ENCODE assay signal across 20 mouse cellular contexts in the genomic region with DNA sequence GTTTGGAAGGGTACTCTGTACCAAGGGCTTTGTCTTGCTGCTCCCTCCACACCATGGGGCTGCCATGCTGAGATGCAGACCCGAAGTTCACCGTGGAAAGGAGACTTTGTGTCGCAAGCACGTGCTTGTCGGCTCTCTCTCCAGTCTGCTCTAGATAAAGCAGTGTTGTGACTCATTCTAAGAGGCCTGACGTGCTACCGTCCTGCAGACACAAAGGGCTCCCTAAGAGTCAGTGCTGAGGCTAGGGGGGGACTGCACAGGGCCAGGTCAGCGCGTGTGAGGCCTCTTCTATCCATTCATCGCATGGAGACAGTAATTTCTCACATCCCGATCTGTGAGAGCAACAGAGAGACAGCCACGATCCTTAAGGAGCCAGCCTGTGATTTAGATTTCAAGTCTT.
DNase-seq lines count a peak whose midpoint lies in the region; ATAC-seq lines count a peak whose summit lies in the region.
"Had no signal": no experiment of that assay in that cellular context is flagged by ENCODE, and none has a peak within 500 bp of the region (broad histone marks: within the 10 kb centered on the region; RNA-seq: fewer than 3 reads in every experiment).

No protein-coding gene starts in this region.

- no peak overlapping the region for H3K4me2 ChIP-seq in forebrain, embryonic 14.5 days (ENCODE audit: low read length)
- H3K4me2 ChIP-seq in hindbrain, embryonic 14.5 days (replicated peaks): no peak overlapping the region
- no peak overlapping the region for H3K4me2 ChIP-seq in neural tube, embryonic 11.5 days (ENCODE audit: low read depth)
- H3K4me2 ChIP-seq in neural tube, embryonic 15.5 days: no peak overlapping the region
- H3K4me2 ChIP-seq: liver, embryonic 13.5 days had no signal

- H3K9ac ChIP-seq in forebrain, embryonic 14.5 days (ENCODE audit: low read length): no peak overlapping the region
- H3K9ac ChIP-seq in hindbrain, embryonic 14.5 days: no peak overlapping the region
- H3K9ac ChIP-seq in neural tube, embryonic 11.5 days (ENCODE audit: low read length): no peak overlapping the region
- H3K9ac ChIP-seq in neural tube, embryonic 15.5 days (replicated peaks): no peak overlapping the region
- H3K9ac ChIP-seq: forebrain, postnatal 0 days; liver, embryonic 13.5 days had no signal

- H3K27ac ChIP-seq in forebrain, embryonic 10.5 days: peak overlapping the region; percentile 72
- H3K27ac ChIP-seq in forebrain, embryonic 14.5 days (ENCODE audit: low read depth, low read length): no peak overlapping the region
- peak overlapping the region; percentile 76 for H3K27ac ChIP-seq in hindbrain, embryonic 10.5 days
- H3K27ac ChIP-seq in hindbrain, embryonic 14.5 days: no peak overlapping the region
- no peak overlapping the region for H3K27ac ChIP-seq in neural tube, embryonic 11.5 days (ENCODE audit: low read depth, low read length)
- H3K27ac ChIP-seq in neural tube, embryonic 15.5 days (replicated peaks): no peak overlapping the region
- H3K27ac ChIP-seq: liver, embryonic 13.5 days had no signal

- no peak for DNase-seq in forebrain, embryonic 10.5 days (ENCODE audit: extremely low spot score, low spot score)
- no peak for DNase-seq in forebrain, embryonic 14.5 days (ENCODE audit: low spot score)
- peak; percentile 20 for DNase-seq in hindbrain, embryonic 10.5 days (ENCODE audit: low spot score)
- DNase-seq in hindbrain, embryonic 14.5 days (ENCODE audit: low spot score): no peak
- no peak for DNase-seq in neural tube, embryonic 11.5 days (ENCODE audit: low spot score)
- DNase-seq in gastrocnemius, postnatal 14 days: no peak
- no peak for DNase-seq in testis, postnatal 14 days (ENCODE audit: low spot score)
- DNase-seq: cerebellum, adult 9-10 months; embryo, embryonic 11 days; forebrain, postnatal 0 days; gastrocnemius, postnatal 25 days; heart, postnatal 10 days; kidney, adult 2 months; kidney, postnatal 4 days; liver, embryonic 13.5 days; right cerebral cortex, postnatal 25 days; thymus, postnatal 4 days had no signal

- 80% methylated on average over 12 of the region's 12 CpGs for WGBS in forebrain, embryonic 10.5 days
- WGBS in forebrain, embryonic 14.5 days: 58% methylated on average over 12 of the region's 12 CpGs
- 57% methylated on average over 12 of the region's 12 CpGs for WGBS in hindbrain, embryonic 10.5 days
- WGBS in hindbrain, embryonic 14.5 days: 33% methylated on average over 12 of the region's 12 CpGs
- 68% methylated on average over 12 of the region's 12 CpGs for WGBS in neural tube, embryonic 11.5 days
- 38% methylated on average over 12 of the region's 12 CpGs for WGBS in neural tube, embryonic 15.5 days

- ATAC-seq in forebrain, embryonic 14.5 days: no peak
- no peak for ATAC-seq in hindbrain, embryonic 14.5 days (ENCODE audit: low FRiP score)
- ATAC-seq in neural tube, embryonic 11.5 days (ENCODE audit: insufficient read depth, low FRiP score, low TSS enrichment): peak; percentile 50; the same call in 1 of the 2 replicates
- ATAC-seq in neural tube, embryonic 15.5 days (ENCODE audit: low FRiP score): no peak
- ATAC-seq: forebrain, postnatal 0 days had no signal

- intact Hi-C loops in gastrocnemius, postnatal 14 days (cut with DNase I; ENCODE audit: low total_unique reads): no loop called here

- no peak overlapping the region for H3K4me3 ChIP-seq in forebrain, embryonic 10.5 days
- no peak overlapping the region for H3K4me3 ChIP-seq in forebrain, embryonic 14.5 days (ENCODE audit: low read depth, low read length)
- H3K4me3 ChIP-seq in hindbrain, embryonic 10.5 days: no peak overlapping the region
- no peak overlapping the region for H3K4me3 ChIP-seq in hindbrain, embryonic 14.5 days (replicated peaks; ENCODE audit: low read length)
- H3K4me3 ChIP-seq in neural tube, embryonic 11.5 days (ENCODE audit: low read depth, low read length): no peak overlapping the region
- no peak overlapping the region for H3K4me3 ChIP-seq in neural tube, embryonic 15.5 days (replicated peaks)
- H3K4me3 ChIP-seq: liver, embryonic 13.5 days; megakaryocyte, embryonic 14.5 days; myocyte had no signal

- H3K4me1 ChIP-seq in forebrain, embryonic 10.5 days: peaks cover 7% of the 10 kb centered on the region; the same call in 1 of the 2 replicates
- H3K4me1 ChIP-seq in forebrain, embryonic 14.5 days (ENCODE audit: control insufficient read depth, insufficient read depth, low read length): peaks cover 6% of the 10 kb centered on the region; the same call in 1 of the 2 replicates
- peaks cover 20% of the 10 kb centered on the region for H3K4me1 ChIP-seq in hindbrain, embryonic 10.5 days (replicated peaks)
- no peaks in the 10 kb centered on the region for H3K4me1 ChIP-seq in hindbrain, embryonic 14.5 days (replicated peaks; ENCODE audit: control insufficient read depth, insufficient read depth, low read length)
- no peaks in the 10 kb centered on the region for H3K4me1 ChIP-seq in neural tube, embryonic 11.5 days (ENCODE audit: control insufficient read depth, insufficient read depth, low read length)
- H3K4me1 ChIP-seq in neural tube, embryonic 15.5 days: no peaks in the 10 kb centered on the region
- H3K4me1 ChIP-seq: liver, embryonic 13.5 days had no signal

- no peaks in the 10 kb centered on the region for H3K27me3 ChIP-seq in forebrain, embryonic 10.5 days (ENCODE audit: poor library complexity, severe bottlenecking)
- no peaks in the 10 kb centered on the region for H3K27me3 ChIP-seq in forebrain, embryonic 14.5 days (replicated peaks; ENCODE audit: control insufficient read depth, insufficient read depth, low read length)
- H3K27me3 ChIP-seq in hindbrain, embryonic 10.5 days (ENCODE audit: insufficient read depth, poor library complexity, severe bottlenecking): no peaks in the 10 kb centered on the region
- no peaks in the 10 kb centered on the region for H3K27me3 ChIP-seq in hindbrain, embryonic 14.5 days (ENCODE audit: control insufficient read depth, insufficient read depth, low read length)
- H3K27me3 ChIP-seq in neural tube, embryonic 11.5 days (ENCODE audit: control insufficient read depth, insufficient read depth, low read length): no peaks in the 10 kb centered on the region
- no peaks in the 10 kb centered on the region for H3K27me3 ChIP-seq in neural tube, embryonic 15.5 days (replicated peaks)
- H3K27me3 ChIP-seq: liver, embryonic 13.5 days; megakaryocyte, embryonic 14.5 days had no signal

- no peaks in the 10 kb centered on the region for H3K9me3 ChIP-seq in forebrain, embryonic 10.5 days
- H3K9me3 ChIP-seq in forebrain, embryonic 14.5 days (replicated peaks; ENCODE audit: control insufficient read depth, low read length): no peaks in the 10 kb centered on the region
- peaks cover 4% of the 10 kb centered on the region; the same call in 1 of the 2 replicates for H3K9me3 ChIP-seq in hindbrain, embryonic 10.5 days
- H3K9me3 ChIP-seq in hindbrain, embryonic 14.5 days (ENCODE audit: control insufficient read depth, low read length): no peaks in the 10 kb centered on the region
- H3K9me3 ChIP-seq in neural tube, embryonic 11.5 days (ENCODE audit: control insufficient read depth, low read length): no peaks in the 10 kb centered on the region
- H3K9me3 ChIP-seq in neural tube, embryonic 15.5 days (replicated peaks): no peaks in the 10 kb centered on the region
- H3K9me3 ChIP-seq: liver, embryonic 13.5 days had no signal

- H3K36me3 ChIP-seq in forebrain, embryonic 10.5 days (replicated peaks): peaks cover 99% of the 10 kb centered on the region
- peaks cover 69% of the 10 kb centered on the region for H3K36me3 ChIP-seq in forebrain, embryonic 14.5 days (ENCODE audit: control insufficient read depth, insufficient read depth, low read length)
- peaks cover 98% of the 10 kb centered on the region for H3K36me3 ChIP-seq in hindbrain, embryonic 10.5 days
- H3K36me3 ChIP-seq in hindbrain, embryonic 14.5 days (replicated peaks; ENCODE audit: control insufficient read depth, insufficient read depth): peaks cover 93% of the 10 kb centered on the region
- H3K36me3 ChIP-seq in neural tube, embryonic 11.5 days (ENCODE audit: control insufficient read depth, insufficient read depth, low read length): peaks cover 18% of the 10 kb centered on the region
- peaks cover 84% of the 10 kb centered on the region for H3K36me3 ChIP-seq in neural tube, embryonic 15.5 days

Comparison
In these comparisons a context has a peak if more than half of its experiments do, and no peak if none do; other contexts are left out.
1. H3K27ac ChIP-seq: peak in forebrain, embryonic 10.5 days (single experiment) and hindbrain, embryonic 10.5 days (single experiment); none in forebrain, embryonic 14.5 days (single experiment), hindbrain, embryonic 14.5 days (single experiment), neural tube, embryonic 11.5 days (single experiment) and neural tube, embryonic 15.5 days (single experiment).